ENCODE assay signal across 12 mouse cellular contexts in the genomic region with DNA sequence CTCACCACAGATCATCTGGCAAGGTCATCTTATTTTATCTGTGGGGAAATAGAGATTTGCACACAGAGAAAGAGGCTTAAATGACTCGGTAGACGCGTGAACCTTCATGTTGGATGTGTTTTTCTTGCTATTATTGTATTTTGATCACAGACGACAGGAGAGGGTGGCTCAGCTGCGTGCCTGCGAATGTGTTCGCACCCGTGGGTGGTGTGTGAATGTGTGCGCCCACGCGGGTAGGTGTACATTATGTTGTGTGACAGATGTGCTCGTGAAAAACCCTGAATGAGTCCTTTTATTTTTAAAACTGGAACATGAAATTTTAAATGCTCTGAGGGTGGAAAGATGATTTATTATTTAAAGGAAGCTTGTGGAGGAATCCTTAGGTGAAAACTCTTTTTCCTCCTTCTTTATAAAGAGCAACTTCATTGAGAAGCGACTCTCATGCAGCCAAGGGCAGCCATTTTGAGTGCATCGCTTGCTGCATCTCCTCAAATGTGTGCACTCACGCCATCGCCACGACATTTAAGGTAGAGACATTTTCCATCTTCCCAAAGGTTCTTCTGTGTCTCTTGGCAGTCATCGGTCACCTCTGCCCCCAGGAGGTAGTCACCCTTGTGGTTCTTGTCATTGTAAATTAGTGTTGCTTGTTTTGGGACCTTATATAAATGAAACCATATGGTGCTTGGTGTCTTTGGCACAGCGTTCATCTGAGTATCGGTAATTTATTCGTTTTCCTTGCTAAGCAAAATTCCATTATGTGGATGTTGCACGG.
DNase-seq lines count a peak whose midpoint lies in the region; ATAC-seq lines count a peak whose summit lies in the region.
"Had no signal": no experiment of that assay in that cellular context is flagged by ENCODE, and none has a peak within 500 bp of the region (broad histone marks: within the 10 kb centered on the region; RNA-seq: fewer than 3 reads in every experiment).

No protein-coding gene starts in this region.

- H3K27ac ChIP-seq in kidney, embryonic 14.5 days (ENCODE audit: low read depth, low read length), result no peak overlapping the region

- H3K36me3 ChIP-seq in kidney, embryonic 14.5 days (ENCODE audit: control insufficient read depth, insufficient read depth, low read length), result no peaks in the 10 kb centered on the region

- peak; percentile 92 for DNase-seq in layer of hippocampus, adult 11-12 months (ENCODE audit: low spot score)
- DNase-seq in layer of hippocampus, postnatal 10 days (ENCODE audit: low spot score in 2 of 2), result no peak
- peak; percentile 54 to 60 for DNase-seq in cerebellum, postnatal 25 days
- DNase-seq in layer of hippocampus, adult 9-10 months (ENCODE audit: low spot score), result peak; percentile 78
- DNase-seq in right cerebral cortex, postnatal 14 days, result peak; percentile 69
- DNase-seq in gastrocnemius, postnatal 10 days, result no peak
- DNase-seq in gastrocnemius, postnatal 36 days, result no peak
- DNase-seq: heart, postnatal 4 days; kidney, postnatal 14 days; lung, embryonic 14.5 days; retina, postnatal 1 day had no signal

- H3K9me3 ChIP-seq in kidney, embryonic 14.5 days (ENCODE audit: control insufficient read depth, low read length), result no peaks in the 10 kb centered on the region

- H3K9ac ChIP-seq in kidney, embryonic 14.5 days (ENCODE audit: low read depth, low read length), result no peak overlapping the region
- H3K9ac ChIP-seq: lung, embryonic 14.5 days had no signal

- no peak overlapping the region for H3K4me3 ChIP-seq in kidney, embryonic 14.5 days (ENCODE audit: low read length)

- no peak for ATAC-seq in kidney, embryonic 14.5 days (ENCODE audit: low FRiP score, low TSS enrichment)

- H3K4me2 ChIP-seq in kidney, embryonic 14.5 days (replicated peaks; ENCODE audit: low read depth, low read length), result no peak overlapping the region
- H3K4me2 ChIP-seq: lung, embryonic 14.5 days had no signal

- no peaks in the 10 kb centered on the region for H3K27me3 ChIP-seq in kidney, embryonic 14.5 days (ENCODE audit: control insufficient read depth, insufficient read depth, low read length)

- 77% methylated on average over 22 of the region's 22 CpGs for WGBS in kidney, embryonic 14.5 days

- peaks cover 7% of the 10 kb centered on the region for H3K4me1 ChIP-seq in kidney, embryonic 14.5 days (ENCODE audit: control insufficient read depth, insufficient read depth, low read length)

- intact Hi-C loops in gastrocnemius, postnatal 36 days (cut with DNase I), result no loop called here

Comparison
In these comparisons a context has a peak if more than half of its experiments do, and no peak if none do; other contexts are left out.
1. DNase-seq: peak in layer of hippocampus, adult 11-12 months (single experiment), cerebellum, postnatal 25 days (2 of 2), layer of hippocampus, adult 9-10 months (single experiment) and right cerebral cortex, postnatal 14 days (single experiment); none in layer of hippocampus, postnatal 10 days (0 of 2), gastrocnemius, postnatal 10 days (single experiment) and gastrocnemius, postnatal 36 days (0 of 2).